Mouse (Mus musculus): ENCODE measurements at regions not wholly inside any gene's neighbourhood (a gene's known extent, or its start where the extent isn't known, plus 50 kb on each side); places are given as distances from the start of the nearest gene placed in this dataset.

- H3K27me3 ChIP-seq (ENCODE audit: poor library complexity, severe bottlenecking), result no peaks in the 10 kb centered on the region
- H3K9me3 ChIP-seq, result no peaks in the 10 kb centered on the region
- H3K4me3 ChIP-seq, result no peak overlapping the region
- no peaks in the 10 kb centered on the region for H3K4me1 ChIP-seq
- no peak overlapping the region for H3K27ac ChIP-seq
- no peak for DNase-seq (ENCODE audit: extremely low spot score, low spot score)
- WGBS, result 78% methylated on average over 4 of the region's 4 CpGs
- H3K36me3 ChIP-seq (replicated peaks), result no peaks in the 10 kb centered on the region
Observed at GRCm38 (mm10) chr19:30289721-30290120, 57.0 kb downstream of the Mbl2 start.

DNA sequence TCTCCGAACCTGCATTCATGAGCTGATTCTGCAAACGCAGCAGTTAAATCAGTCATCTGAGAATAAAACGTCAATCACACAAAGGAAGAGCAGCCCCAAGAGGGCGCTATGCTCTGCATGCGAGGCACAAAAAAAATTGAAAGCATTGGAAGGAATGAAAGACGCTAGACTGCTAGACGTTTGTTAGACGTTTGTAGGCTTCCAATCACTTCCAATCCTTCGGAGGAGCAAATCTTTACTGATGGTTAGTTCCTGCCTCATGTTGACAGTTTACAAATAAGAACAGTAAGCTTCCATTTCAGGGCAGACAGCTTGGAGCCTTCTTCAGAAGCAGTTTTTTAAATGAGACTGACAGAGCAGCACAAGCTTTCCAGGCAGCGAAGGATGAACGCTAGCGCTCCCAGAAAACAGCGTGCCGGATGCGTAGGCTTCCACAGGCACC is 62.5 kb downstream of the Mbl2 start:
- 46% methylated on average over 15 of the region's 15 CpGs for WGBS

DNA sequence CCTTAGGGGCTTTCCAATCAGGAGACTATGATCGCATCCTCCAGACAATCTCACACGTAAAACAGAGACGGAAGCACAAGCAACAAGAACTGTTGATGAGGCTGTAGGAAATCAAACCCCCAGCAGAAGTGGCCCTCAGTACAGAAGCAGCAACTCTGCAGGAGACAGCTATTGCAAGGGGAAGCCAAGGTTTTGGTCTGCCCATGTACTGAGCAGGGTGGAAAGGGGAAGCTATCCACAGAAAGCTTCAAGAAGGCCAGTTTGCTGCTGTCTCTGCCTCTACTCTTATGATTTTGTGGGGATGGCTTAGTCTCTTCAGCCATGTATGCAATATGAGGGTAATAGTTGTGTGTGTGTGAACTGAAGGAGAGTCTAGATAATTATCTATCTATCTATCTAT is 63.3 kb downstream of the Mbl2 start:
- no peaks in the 10 kb centered on the region for H3K9me3 ChIP-seq
- WGBS, result 89% methylated on average over 3 of the region's 3 CpGs
- H3K4me1 ChIP-seq, result no peaks in the 10 kb centered on the region
- no peaks in the 10 kb centered on the region for H3K27me3 ChIP-seq (ENCODE audit: poor library complexity, severe bottlenecking)
- no peak overlapping the region for H3K4me3 ChIP-seq
- H3K27ac ChIP-seq, result no peak overlapping the region
- H3K36me3 ChIP-seq (replicated peaks), result no peaks in the 10 kb centered on the region
- DNase-seq (ENCODE audit: extremely low spot score, low spot score), result no peak

More for the DNA sequence above, 62.5 kb downstream of the Mbl2 start:
- Histone ChIP-seq H3K4me1 (no peaks in the 10 kb centered on the region), H3K9me3 (no peaks in the 10 kb centered on the region), H3K4me3 (no peak overlapping the region), H3K27me3 (ENCODE audit: poor library complexity, severe bottlenecking) (no peaks in the 10 kb centered on the region), H3K36me3 (replicated peaks) (no peaks in the 10 kb centered on the region), H3K27ac (no peak overlapping the region)
- DNase-seq (ENCODE audit: extremely low spot score, low spot score), result no peak

DNA sequence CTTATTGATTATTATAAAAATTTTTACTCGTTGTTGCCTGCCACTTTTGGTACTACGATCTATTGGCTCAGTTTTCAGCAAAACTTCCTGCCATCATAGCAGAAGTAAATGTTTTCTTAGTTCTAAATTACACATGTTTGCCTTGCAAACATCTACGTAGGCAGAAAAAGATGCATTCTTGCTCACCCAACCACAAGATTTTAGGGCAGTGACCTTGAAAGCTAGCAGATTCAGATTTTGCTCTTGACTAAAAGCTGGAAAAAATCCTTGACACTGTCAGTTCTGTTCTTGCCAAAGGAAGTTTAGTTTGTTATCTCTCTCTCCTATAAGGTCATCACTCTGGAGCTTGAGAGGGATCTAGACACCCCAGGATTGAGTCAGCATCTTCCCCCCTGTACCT is 66.8 kb downstream of the Mbl2 start:
- H3K4me3 ChIP-seq, result no peak overlapping the region
- 92% methylated on average over 3 of the region's 3 CpGs for WGBS
- H3K27me3 ChIP-seq (ENCODE audit: poor library complexity, severe bottlenecking), result no peaks in the 10 kb centered on the region
- H3K36me3 ChIP-seq (replicated peaks), result no peaks in the 10 kb centered on the region
- DNase-seq (ENCODE audit: extremely low spot score, low spot score), result no peak
- no peak overlapping the region for H3K27ac ChIP-seq
- peaks cover 15% of the 10 kb centered on the region for H3K4me1 ChIP-seq
- H3K9me3 ChIP-seq, result no peaks in the 10 kb centered on the region

GRCm38 (mm10) chr19:30302281-30302680 is 69.5 kb downstream of the Mbl2 start:
- H3K4me1 ChIP-seq, result peaks cover 17% of the 10 kb centered on the region
- no peak overlapping the region for H3K4me3 ChIP-seq
- no peak for DNase-seq (ENCODE audit: extremely low spot score, low spot score)
- no peaks in the 10 kb centered on the region for H3K27me3 ChIP-seq (ENCODE audit: poor library complexity, severe bottlenecking)
- no peaks in the 10 kb centered on the region for H3K36me3 ChIP-seq (replicated peaks)
- H3K9me3 ChIP-seq, result no peaks in the 10 kb centered on the region
- 83% methylated on average over 4 of the region's 4 CpGs for WGBS
- no peak overlapping the region for H3K27ac ChIP-seq

DNA sequence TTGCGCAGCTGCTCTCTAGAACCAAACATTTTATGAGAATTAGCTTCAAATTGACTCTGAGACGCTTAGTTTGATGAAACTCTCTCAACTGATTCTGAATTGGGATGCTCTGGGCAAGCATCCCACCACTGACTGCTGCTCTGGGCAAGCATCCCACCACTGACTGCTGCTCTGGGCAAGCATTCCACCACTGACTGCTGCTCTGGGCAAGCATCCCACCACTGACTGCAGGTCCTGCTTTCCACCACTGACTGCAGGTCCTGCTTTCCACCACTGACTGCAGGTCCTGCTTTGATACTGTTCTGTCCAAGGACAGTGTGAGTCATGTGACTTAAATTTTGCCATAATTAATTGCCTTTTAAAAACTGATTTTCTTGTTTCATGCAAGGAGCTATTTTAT is 73.6 kb downstream of the Mbl2 start:
- H3K9me3 ChIP-seq, result no peaks in the 10 kb centered on the region
- no peaks in the 10 kb centered on the region for H3K27me3 ChIP-seq (ENCODE audit: poor library complexity, severe bottlenecking)
- no peak overlapping the region for H3K27ac ChIP-seq
- H3K4me3 ChIP-seq, result no peak overlapping the region
- H3K36me3 ChIP-seq (replicated peaks), result no peaks in the 10 kb centered on the region
- DNase-seq (ENCODE audit: extremely low spot score, low spot score), result no peak
- H3K4me1 ChIP-seq, result peaks cover 17% of the 10 kb centered on the region
- 92% methylated on average over 2 of the region's 2 CpGs for WGBS

DNA sequence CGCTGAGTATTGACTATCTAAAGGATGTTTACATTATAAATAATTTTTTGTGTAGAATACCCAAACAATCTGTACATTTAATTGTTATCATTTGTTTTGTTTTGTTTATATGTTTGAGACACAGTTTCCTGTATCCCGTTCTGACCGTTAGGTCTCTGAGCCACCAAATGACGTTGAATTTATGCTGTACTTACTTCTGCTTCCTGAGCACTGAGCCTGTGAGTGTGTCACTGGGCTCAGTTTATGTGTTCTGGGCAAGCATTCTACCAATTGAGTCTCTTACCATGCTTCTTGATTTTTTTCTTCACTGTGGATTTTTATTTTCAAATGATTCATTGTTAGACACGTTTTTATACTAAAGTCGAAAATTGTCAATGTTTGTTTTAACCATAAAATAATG is 74.2 kb downstream of the Mbl2 start:
- H3K36me3 ChIP-seq (replicated peaks), result no peaks in the 10 kb centered on the region
- H3K4me3 ChIP-seq, result no peak overlapping the region
- WGBS, result 88% methylated on average over 6 of the region's 6 CpGs
- H3K4me1 ChIP-seq, result peaks cover 17% of the 10 kb centered on the region
- H3K27ac ChIP-seq, result no peak overlapping the region
- H3K9me3 ChIP-seq, result no peaks in the 10 kb centered on the region
- DNase-seq (ENCODE audit: extremely low spot score, low spot score), result no peak
- no peaks in the 10 kb centered on the region for H3K27me3 ChIP-seq (ENCODE audit: poor library complexity, severe bottlenecking)

GRCm38 (mm10) chr19:30317314-30317713 is 84.6 kb downstream of the Mbl2 start:
- DNase-seq (ENCODE audit: extremely low spot score, low spot score), result no peak
- Histone ChIP-seq H3K36me3 (replicated peaks) (no peaks in the 10 kb centered on the region), H3K4me3 (no peak overlapping the region), H3K27ac (no peak overlapping the region), H3K4me1 (no peaks in the 10 kb centered on the region), H3K27me3 (ENCODE audit: poor library complexity, severe bottlenecking) (no peaks in the 10 kb centered on the region), H3K9me3 (no peaks in the 10 kb centered on the region)
- 91% methylated on average over 3 of the region's 3 CpGs for WGBS

GRCm38 (mm10) chr19:30327693-30328092 is 95.0 kb downstream of the Mbl2 start:
- Histone ChIP-seq H3K4me1 (0 out of 2 replicates have a peak, but pooled peaks cover 5% of the 10 kb centered on the region), H3K27me3 (ENCODE audit: poor library complexity, severe bottlenecking) (no peaks in the 10 kb centered on the region), H3K9me3 (no peaks in the 10 kb centered on the region), H3K36me3 (replicated peaks) (no peaks in the 10 kb centered on the region), H3K27ac (no peak overlapping the region), H3K4me3 (no peak overlapping the region)
- no peak for DNase-seq (ENCODE audit: extremely low spot score, low spot score)

GRCm38 (mm10) chr19:30328886-30329285 is 96.1 kb downstream of the Mbl2 start:
- Histone ChIP-seq H3K36me3 (replicated peaks) (no peaks in the 10 kb centered on the region), H3K9me3 (no peaks in the 10 kb centered on the region), H3K27ac (no peak overlapping the region), H3K4me1 (0 out of 2 replicates have a peak, but pooled peaks cover 5% of the 10 kb centered on the region), H3K4me3 (no peak overlapping the region), H3K27me3 (ENCODE audit: poor library complexity, severe bottlenecking) (no peaks in the 10 kb centered on the region)
- WGBS, result 91% methylated on average over 4 of the region's 4 CpGs
- no peak for DNase-seq (ENCODE audit: extremely low spot score, low spot score)

- H3K9me3 ChIP-seq, result no peaks in the 10 kb centered on the region
- DNase-seq (ENCODE audit: extremely low spot score, low spot score), result no peak
Observed at GRCm38 (mm10) chr19:30330792-30331191, 98.0 kb downstream of the Mbl2 start.

DNA sequence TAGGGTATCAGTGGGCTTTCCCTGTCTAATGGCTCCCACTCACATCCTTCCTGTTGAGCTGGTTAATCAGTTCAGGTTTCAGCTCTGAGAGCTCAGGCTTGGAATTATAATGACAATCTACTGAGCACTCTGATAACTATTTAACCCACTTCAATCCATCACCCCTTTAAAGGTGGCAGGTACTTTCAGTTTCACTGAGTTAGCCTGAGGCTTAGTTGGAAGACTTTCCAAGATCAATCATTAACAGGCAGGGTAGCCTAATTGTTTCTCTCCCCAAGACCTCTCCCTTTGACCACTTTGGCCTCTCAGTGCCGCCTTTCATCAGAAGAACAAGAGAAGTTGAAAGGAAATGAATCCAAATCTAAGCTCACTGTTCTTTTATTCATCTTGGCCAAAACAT is 99.1 kb downstream of the Mbl2 start:
- Histone ChIP-seq H3K4me1 (0 out of 2 replicates have a peak, but pooled peaks cover 5% of the 10 kb centered on the region), H3K4me3 (no peak overlapping the region), H3K36me3 (replicated peaks) (no peaks in the 10 kb centered on the region), H3K27ac (no peak overlapping the region), H3K9me3 (no peaks in the 10 kb centered on the region), H3K27me3 (ENCODE audit: poor library complexity, severe bottlenecking) (no peaks in the 10 kb centered on the region)
- DNase-seq (ENCODE audit: extremely low spot score, low spot score), result no peak
- 14% methylated on average over 1 of the region's 1 CpGs for WGBS

More at GRCm38 (mm10) chr19:30330792-30331191, 98.0 kb downstream of the Mbl2 start:
- H3K4me3 ChIP-seq, result no peak overlapping the region
- H3K36me3 ChIP-seq (replicated peaks), result no peaks in the 10 kb centered on the region
- no peaks in the 10 kb centered on the region for H3K27me3 ChIP-seq (ENCODE audit: poor library complexity, severe bottlenecking)
- 94% methylated on average over 7 of the region's 7 CpGs for WGBS
- no peak overlapping the region for H3K27ac ChIP-seq
- H3K4me1 ChIP-seq, result 0 out of 2 replicates have a peak, but pooled peaks cover 5% of the 10 kb centered on the region

DNA sequence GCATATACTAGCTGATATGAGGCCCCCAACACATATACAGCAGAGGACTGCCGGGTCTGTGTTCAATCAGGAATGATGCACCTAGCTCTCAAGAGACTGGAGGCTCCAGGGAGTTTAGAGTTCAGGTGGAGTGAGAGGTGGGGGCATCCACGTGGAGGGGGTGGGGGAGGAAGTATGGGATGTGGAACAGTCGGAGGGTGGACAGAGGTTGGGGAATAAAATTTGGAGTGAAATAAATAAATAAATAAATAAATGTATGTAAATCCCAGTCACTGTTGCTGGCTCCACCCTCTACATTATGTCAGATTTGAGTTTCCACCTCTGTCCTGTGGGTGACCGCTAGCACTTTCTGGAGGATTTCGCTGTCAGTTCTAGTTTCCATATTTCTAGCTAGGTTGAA is 111.7 kb downstream of the Mbl2 start:
- Histone ChIP-seq H3K27ac (no peak overlapping the region), H3K36me3 (replicated peaks) (no peaks in the 10 kb centered on the region), H3K4me1 (no peaks in the 10 kb centered on the region), H3K27me3 (ENCODE audit: poor library complexity, severe bottlenecking) (no peaks in the 10 kb centered on the region), H3K9me3 (no peaks in the 10 kb centered on the region), H3K4me3 (no peak overlapping the region)
- DNase-seq (ENCODE audit: extremely low spot score, low spot score), result no peak
- WGBS, result 90% methylated on average over 5 of the region's 5 CpGs

- Histone ChIP-seq H3K36me3 (replicated peaks) (no peaks in the 10 kb centered on the region), H3K27me3 (ENCODE audit: poor library complexity, severe bottlenecking) (no peaks in the 10 kb centered on the region), H3K27ac (no peak overlapping the region), H3K4me3 (no peak overlapping the region), H3K9me3 (no peaks in the 10 kb centered on the region), H3K4me1 (peaks cover under 1% of the 10 kb centered on the region; the same call in 1 of the 2 replicates)
- 85% methylated on average over 6 of the region's 6 CpGs for WGBS
- no peak for DNase-seq (ENCODE audit: extremely low spot score, low spot score)
Observed at GRCm38 (mm10) chr19:30348924-30349323, 116.2 kb downstream of the Mbl2 start.
